Mouse (Mus musculus) frontal cortex, postnatal 25 days (tissue): Measurements from ENCODE around the gene Lingo2.
"Not testable (repeated sequence)": the region's sequence is repeated elsewhere in the genome, so short reads cannot be mapped to it uniquely, and the experiment has no call there.

Experiments used
- DNase-seq, 2 experiments: peaks; one replicate each; pipeline ENCODE4 v3.0.0; 2022; ENCODE audit warnings: low spot score in 2 of 2

Lingo2 gene

GRCm38 (mm10) chr4:36081095-36081852 lies 870.3 kb downstream of the Lingo2 start:
- no peak for DNase-seq

- no peak for DNase-seq
Observed at GRCm38 (mm10) chr4:36078910-36079525, 872.5 kb downstream of the Lingo2 start.

- DNase-seq, result not testable (repeated sequence)
Observed at GRCm38 (mm10) chr4:36064701-36065100, 886.8 kb downstream of the Lingo2 start.

- no peak for DNase-seq
Observed at GRCm38 (mm10) chr4:36052791-36053376, 898.7 kb downstream of the Lingo2 start.

- DNase-seq, result peak in 1 of 2 experiments; percentile 8
Observed at GRCm38 (mm10) chr4:36040361-36040760, 911.2 kb downstream of the Lingo2 start.

GRCm38 (mm10) chr4:36038742-36039141 lies 912.8 kb downstream of the Lingo2 start:
- DNase-seq, result no peak

- no peak for DNase-seq
Observed at GRCm38 (mm10) chr4:36032039-36032438, 919.5 kb downstream of the Lingo2 start.

GRCm38 (mm10) chr4:36014181-36014580 lies 937.4 kb downstream of the Lingo2 start:
- no peak for DNase-seq

GRCm38 (mm10) chr4:35992005-35992763 lies 959.4 kb downstream of the Lingo2 start:
- no peak for DNase-seq

GRCm38 (mm10) chr4:35986012-35986411 lies 965.5 kb downstream of the Lingo2 start:
- DNase-seq, result no peak

- DNase-seq, result no peak
Observed at GRCm38 (mm10) chr4:35963532-35963931, 988.0 kb downstream of the Lingo2 start.

GRCm38 (mm10) chr4:35951894-35952293 lies 999.7 kb downstream of the Lingo2 start:
- DNase-seq, result no peak

GRCm38 (mm10) chr4:35951251-35951650 lies 1000.3 kb downstream of the Lingo2 start:
- no peak for DNase-seq

- DNase-seq, result no peak
Observed at GRCm38 (mm10) chr4:35934056-35934661, 1017.4 kb downstream of the Lingo2 start.

GRCm38 (mm10) chr4:35927722-35928121 lies 1023.8 kb downstream of the Lingo2 start:
- no peak for DNase-seq

- no peak for DNase-seq
Observed at GRCm38 (mm10) chr4:35917453-35917852, 1034.1 kb downstream of the Lingo2 start.

GRCm38 (mm10) chr4:35897769-35898564 lies 1053.6 kb downstream of the Lingo2 start:
- DNase-seq, result no peak

GRCm38 (mm10) chr4:35885591-35886542 lies 1065.7 kb downstream of the Lingo2 start:
- DNase-seq, result no peak

- no peak for DNase-seq
Observed at GRCm38 (mm10) chr4:35884946-35885460, 1066.5 kb downstream of the Lingo2 start.

- DNase-seq, result no peak
Observed at GRCm38 (mm10) chr4:35846518-35846917, 1105.0 kb downstream of the Lingo2 start.
